Mouse (Mus musculus) limb, embryonic 15.5 days (tissue): Measurements from ENCODE around the gene Kcng1. TPM values are rescaled to one million over a fixed set of nuclear protein-coding genes. Genes with fewer than 3 reads are reported as not detected.

Source experiments
- ATAC-seq: fragments of 200-750 bp; cut with Nextera tagmentation; 2 replicates; pipeline ENCODE4 v1.8.0; 2017; ENCODE audit warnings: low read depth, moderate TSS enrichment; ENCODE audit not compliant: insufficient number of reproducible peaks, low FRiP score, low TSS enrichment
- H3K27ac ChIP-seq: fragments of 300-500 bp; sonication (generic); 2 replicates; pipeline ENCODE4 v1.5.1; 2015; ENCODE audit warnings: moderate library complexity, mild to moderate bottlenecking, inconsistent platforms
- H3K27me3 ChIP-seq: fragments of 300-500 bp; sonication (generic); 2 replicates; pipeline ENCODE4 v1.6.1; 2015; ENCODE audit warnings: inconsistent platforms
- H3K36me3 ChIP-seq: fragments of 300-500 bp; sonication (generic); 2 replicates; pipeline ENCODE4 v1.6.1; 2015; ENCODE audit warnings: inconsistent platforms
- H3K4me1 ChIP-seq: fragments of 300-500 bp; sonication (generic); 2 replicates; pipeline ENCODE4 v1.6.1; 2015; ENCODE audit warnings: inconsistent platforms
- H3K4me2 ChIP-seq: fragments of 300-500 bp; sonication (generic); 2 replicates; pipeline ENCODE4 v1.6.1; 2015; ENCODE audit warnings: mild to moderate bottlenecking, inconsistent platforms
- H3K4me3 ChIP-seq: fragments of 300-500 bp; sonication (generic); 2 replicates; pipeline ENCODE4 v1.5.1; 2015; ENCODE audit warnings: mild to moderate bottlenecking, inconsistent platforms
- H3K9ac ChIP-seq: fragments of 300-500 bp; sonication (generic); 2 replicates; pipeline ENCODE4 v1.6.1; 2015; ENCODE audit warnings: inconsistent platforms
- H3K9me3 ChIP-seq: fragments of 300-500 bp; sonication (generic); 2 replicates; pipeline ENCODE4 v1.6.1; 2016; ENCODE audit warnings: inconsistent platforms
- WGBS: fragments of 180-500 bp; shearing (Covaris S2); methylation state at CpG from one replicate; pipeline ENCODE4 v1.1.7; 2015; 5-methylcytosine and 5-hydroxymethylcytosine counted together
- polyA plus RNA-seq: library from polyadenylated mRNA; unstranded; fragments of >200 nt; fragmentation: Nextera tagmentation; extraction: Ambion mirVana; gene quantifications from 2 replicates; pipeline ENCODE4 v1.2.1, GENCODE M21; 2015

The Kcng1 gene
- polyA plus RNA-seq, 1 experiment from 2014 or later: 1.4 TPM

DNA sequence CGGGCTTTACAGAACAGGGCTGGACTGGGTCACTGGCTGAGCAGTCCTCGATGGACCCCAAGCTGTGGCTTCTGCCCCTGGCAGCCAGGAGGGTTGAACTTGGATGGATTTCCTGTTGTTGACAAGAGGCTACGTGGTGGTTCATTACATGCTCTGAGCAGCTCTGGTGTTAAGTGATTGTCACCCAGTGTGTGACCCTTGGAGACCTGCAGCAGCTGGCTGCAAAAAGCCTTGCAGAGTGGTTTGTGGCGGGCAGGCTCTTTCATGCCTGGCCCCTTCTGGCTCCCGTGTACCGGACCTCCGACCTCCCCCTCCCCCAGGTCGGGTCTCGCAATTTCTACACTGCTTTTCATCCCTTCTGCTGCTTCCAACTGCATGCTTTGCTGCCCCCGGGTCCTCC lies 10.5 kb upstream of the Kcng1 start:
- no peaks in the 10 kb centered on the region for H3K36me3 ChIP-seq
- no peak overlapping the region for H3K9ac ChIP-seq
- 0 out of 2 replicates have a peak, but pooled peaks cover 7% of the 10 kb centered on the region for H3K27me3 ChIP-seq
- 12% methylated on average over 10 of the region's 10 CpGs for WGBS
- no peak for ATAC-seq
- 0 out of 2 replicates have a peak, but pooled peaks cover 9% of the 10 kb centered on the region for H3K4me1 ChIP-seq
- no peak overlapping the region for H3K27ac ChIP-seq
- H3K9me3 ChIP-seq: no peaks in the 10 kb centered on the region
- H3K4me2 ChIP-seq: no peak overlapping the region
- H3K4me3 ChIP-seq: no peak overlapping the region

DNA sequence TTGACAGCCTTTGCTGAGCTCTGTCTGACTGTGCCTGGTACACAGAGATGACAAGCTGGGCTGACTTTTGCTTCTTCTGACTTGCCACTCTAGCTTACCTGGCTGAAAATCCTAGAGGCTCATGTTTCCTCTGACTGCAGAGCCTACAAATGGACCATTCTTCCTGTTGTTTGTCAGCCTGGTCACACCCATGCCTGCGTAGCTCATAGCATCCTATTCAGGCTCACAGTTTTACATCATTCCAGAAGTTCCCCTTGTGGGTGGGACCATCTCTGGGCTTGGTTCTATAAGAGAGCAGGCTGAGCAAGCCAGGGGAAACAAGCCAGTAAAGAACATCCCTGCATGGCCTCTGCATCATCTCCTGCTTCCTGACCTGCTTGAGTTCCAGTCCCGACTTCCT lies 8.3 kb upstream of the Kcng1 start:
- WGBS: 64% methylated on average over 2 of the region's 2 CpGs

DNA sequence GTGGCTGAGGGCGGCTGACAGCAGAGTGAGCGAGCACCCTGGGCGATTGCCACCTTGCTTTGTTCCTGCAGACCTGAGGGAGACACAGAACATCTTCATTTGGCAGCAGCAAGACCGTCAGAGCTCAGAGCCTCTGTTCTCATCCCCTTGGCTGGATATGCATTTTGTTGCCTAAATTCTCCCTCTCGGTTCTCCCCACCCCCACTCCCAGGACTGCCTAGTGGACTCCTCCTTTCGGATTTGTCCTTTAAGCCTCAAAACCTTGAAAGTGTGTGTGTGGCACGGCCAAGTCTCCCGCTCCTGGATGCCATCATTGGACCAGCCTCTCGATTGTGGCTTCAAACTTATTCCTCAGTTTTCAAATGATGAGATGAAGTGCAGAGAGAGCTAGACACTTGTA lies 7.5 kb upstream of the Kcng1 start:
- Histone ChIP-seq H3K4me1 (peaks cover 12% of the 10 kb centered on the region; the same call in 1 of the 2 replicates), H3K9me3 (no peaks in the 10 kb centered on the region), H3K27me3 (peaks cover 7% of the 10 kb centered on the region; the same call in 1 of the 2 replicates), H3K4me2 (no peak overlapping the region), H3K4me3 (no peak overlapping the region), H3K27ac (no peak overlapping the region), H3K9ac (no peak overlapping the region), H3K36me3 (no peaks in the 10 kb centered on the region)
- no peak for ATAC-seq
- WGBS: 54% methylated on average over 9 of the region's 9 CpGs

More for the DNA sequence above, 8.3 kb upstream of the Kcng1 start:
- H3K4me2 ChIP-seq: no peak overlapping the region
- H3K4me1 ChIP-seq: peaks cover 12% of the 10 kb centered on the region; the same call in 1 of the 2 replicates
- no peak overlapping the region for H3K4me3 ChIP-seq
- no peak overlapping the region for H3K27ac ChIP-seq
- ATAC-seq: no peak
- no peaks in the 10 kb centered on the region for H3K9me3 ChIP-seq
- H3K36me3 ChIP-seq: no peaks in the 10 kb centered on the region
- H3K9ac ChIP-seq: no peak overlapping the region
- 0 out of 2 replicates have a peak, but pooled peaks cover 7% of the 10 kb centered on the region for H3K27me3 ChIP-seq

GRCm38 (mm10) chr2:168286987-168287386 lies 5.5 kb upstream of the Kcng1 start:
- H3K27ac ChIP-seq: no peak overlapping the region
- H3K27me3 ChIP-seq: peaks cover 19% of the 10 kb centered on the region
- no peak overlapping the region for H3K4me3 ChIP-seq
- no peaks in the 10 kb centered on the region for H3K9me3 ChIP-seq
- 21% methylated on average over 3 of the region's 3 CpGs for WGBS
- peaks cover 7% of the 10 kb centered on the region; the same call in 1 of the 2 replicates for H3K4me1 ChIP-seq
- no peak overlapping the region for H3K4me2 ChIP-seq
- ATAC-seq: no peak
- H3K36me3 ChIP-seq: no peaks in the 10 kb centered on the region
- H3K9ac ChIP-seq: no peak overlapping the region

- Histone ChIP-seq H3K27ac (no peak overlapping the region), H3K9me3 (no peaks in the 10 kb centered on the region), H3K4me3 (no peak overlapping the region), H3K27me3 (peaks cover 37% of the 10 kb centered on the region), H3K9ac (no peak overlapping the region), H3K4me1 (peaks cover 23% of the 10 kb centered on the region), H3K4me2 (no peak overlapping the region), H3K36me3 (no peaks in the 10 kb centered on the region)
- no peak for ATAC-seq
- WGBS: 83% methylated on average over 6 of the region's 6 CpGs
Measured at GRCm38 (mm10) chr2:168285143-168285542, 3.6 kb upstream of the Kcng1 start.

GRCm38 (mm10) chr2:168280729-168281581 lies 581 bp downstream of the Kcng1 start:
- peak overlapping the region; percentile 39 for H3K9ac ChIP-seq
- peaks cover 21% of the 10 kb centered on the region for H3K4me1 ChIP-seq
- WGBS: 1% methylated on average over 58 of the region's 82 CpGs
- peak overlapping the region; percentile 58 for H3K4me3 ChIP-seq
- ATAC-seq: peak; percentile 36
- no peak overlapping the region for H3K27ac ChIP-seq
- H3K36me3 ChIP-seq: no peaks in the 10 kb centered on the region
- no peaks in the 10 kb centered on the region for H3K9me3 ChIP-seq
- peak overlapping the region; percentile 99 for H3K4me2 ChIP-seq
- peaks cover 69% of the 10 kb centered on the region for H3K27me3 ChIP-seq

GRCm38 (mm10) chr2:168274374-168274935 lies 7.1 kb downstream of the Kcng1 start:
- H3K36me3 ChIP-seq: no peaks in the 10 kb centered on the region
- no peak overlapping the region for H3K4me2 ChIP-seq
- 0 out of 2 replicates have a peak, but pooled peaks cover 3% of the 10 kb centered on the region for H3K4me1 ChIP-seq
- H3K27me3 ChIP-seq: peaks cover 63% of the 10 kb centered on the region
- no peaks in the 10 kb centered on the region for H3K9me3 ChIP-seq
- WGBS: 9% methylated on average over 11 of the region's 11 CpGs
- no peak overlapping the region for H3K27ac ChIP-seq
- no peak overlapping the region for H3K4me3 ChIP-seq
- H3K9ac ChIP-seq: no peak overlapping the region
- ATAC-seq: no peak

GRCm38 (mm10) chr2:168273387-168273786 lies 8.1 kb downstream of the Kcng1 start:
- peaks cover 61% of the 10 kb centered on the region for H3K27me3 ChIP-seq
- no peak for ATAC-seq
- 32% methylated on average over 9 of the region's 9 CpGs for WGBS

GRCm38 (mm10) chr2:168268033-168268432 lies 13.5 kb downstream of the Kcng1 start:
- Histone ChIP-seq H3K4me3 (no peak overlapping the region), H3K9me3 (no peaks in the 10 kb centered on the region), H3K36me3 (no peaks in the 10 kb centered on the region), H3K9ac (no peak overlapping the region), H3K27ac (no peak overlapping the region), H3K4me1 (peaks cover 5% of the 10 kb centered on the region; the same call in 1 of the 2 replicates), H3K4me2 (peak overlapping the region; percentile 33), H3K27me3 (peaks cover 15% of the 10 kb centered on the region; the same call in 1 of the 2 replicates)
- ATAC-seq: no peak
- 34% methylated on average over 7 of the region's 7 CpGs for WGBS

More at GRCm38 (mm10) chr2:168273387-168273786, 8.1 kb downstream of the Kcng1 start:
- no peaks in the 10 kb centered on the region for H3K36me3 ChIP-seq
- H3K4me3 ChIP-seq: no peak overlapping the region
- no peak overlapping the region for H3K9ac ChIP-seq
- H3K27ac ChIP-seq: no peak overlapping the region
- H3K9me3 ChIP-seq: no peaks in the 10 kb centered on the region
- no peak overlapping the region for H3K4me2 ChIP-seq
- H3K4me1 ChIP-seq: peaks cover 5% of the 10 kb centered on the region; the same call in 1 of the 2 replicates

- H3K36me3 ChIP-seq: no peaks in the 10 kb centered on the region
- no peaks in the 10 kb centered on the region for H3K9me3 ChIP-seq
- WGBS: 72% methylated on average over 10 of the region's 10 CpGs
- H3K27ac ChIP-seq: no peak overlapping the region
- 0 out of 2 replicates have a peak, but pooled peaks cover 2% of the 10 kb centered on the region for H3K4me1 ChIP-seq
- H3K9ac ChIP-seq: no peak overlapping the region
- ATAC-seq: no peak; the same call in 1 of the 2 replicates
- H3K27me3 ChIP-seq: peaks cover 5% of the 10 kb centered on the region
- no peak overlapping the region for H3K4me3 ChIP-seq
- H3K4me2 ChIP-seq: no peak overlapping the region
Measured at GRCm38 (mm10) chr2:168260900-168261299, 20.6 kb downstream of the Kcng1 start.

DNA sequence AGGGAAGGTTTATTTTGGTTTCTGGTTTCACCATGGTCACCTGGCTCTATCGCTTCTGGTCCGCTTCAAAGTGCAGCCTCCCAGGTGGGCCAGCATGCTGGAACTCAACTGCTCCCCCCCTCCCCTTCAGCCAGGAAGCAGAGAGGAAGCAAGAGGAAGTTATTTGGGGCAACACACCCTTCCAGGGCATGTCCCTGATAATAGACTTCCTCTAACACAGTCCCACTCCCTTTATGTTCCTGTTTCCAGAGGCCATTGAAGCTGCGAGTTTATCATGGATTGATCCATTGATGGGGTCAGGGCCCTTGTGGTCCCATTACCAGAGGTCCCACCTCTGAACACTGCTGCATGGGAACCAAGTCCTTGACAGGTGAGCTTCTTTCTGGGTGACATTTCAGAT lies 21.4 kb downstream of the Kcng1 start:
- Histone ChIP-seq H3K4me1 (0 out of 2 replicates have a peak, but pooled peaks cover 2% of the 10 kb centered on the region), H3K9me3 (no peaks in the 10 kb centered on the region), H3K9ac (no peak overlapping the region), H3K27ac (no peak overlapping the region), H3K27me3 (peaks cover 5% of the 10 kb centered on the region), H3K4me2 (no peak overlapping the region), H3K36me3 (no peaks in the 10 kb centered on the region), H3K4me3 (no peak overlapping the region)
- no peak for ATAC-seq
- 79% methylated on average over 3 of the region's 3 CpGs for WGBS

DNA sequence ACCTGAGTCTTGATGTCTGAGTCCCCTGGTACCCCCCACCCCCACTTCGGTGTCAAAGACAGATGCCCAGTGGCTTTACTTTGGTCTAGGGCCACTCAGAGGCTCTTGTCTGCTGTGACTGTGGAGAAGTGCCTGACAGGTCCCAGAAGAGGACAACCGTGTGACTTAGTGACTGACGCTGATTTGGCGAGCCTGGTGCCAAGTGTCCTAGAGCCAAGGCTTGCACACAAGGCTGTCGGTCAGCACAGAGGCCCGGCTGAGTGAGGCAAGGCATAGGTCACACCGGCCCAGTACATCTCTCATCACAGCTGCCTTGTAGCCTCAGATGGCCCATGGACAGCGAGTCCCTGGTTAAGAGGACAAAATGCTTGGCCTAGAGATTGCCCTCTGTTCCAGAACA lies 22.5 kb downstream of the Kcng1 start:
- 0 out of 2 replicates have a peak, but pooled peaks cover 2% of the 10 kb centered on the region for H3K4me1 ChIP-seq
- no peak overlapping the region for H3K9ac ChIP-seq
- H3K9me3 ChIP-seq: no peaks in the 10 kb centered on the region
- H3K4me2 ChIP-seq: no peak overlapping the region
- peaks cover 5% of the 10 kb centered on the region for H3K27me3 ChIP-seq
- H3K36me3 ChIP-seq: no peaks in the 10 kb centered on the region
- ATAC-seq: no peak
- no peak overlapping the region for H3K27ac ChIP-seq
- WGBS: 87% methylated on average over 8 of the region's 8 CpGs
- no peak overlapping the region for H3K4me3 ChIP-seq
